Mouse (Mus musculus) midbrain, embryonic 16.5 days (tissue): ENCODE measurements around the gene Elfn1. TPM values are rescaled to one million over a fixed set of nuclear protein-coding genes. Genes with fewer than 3 reads are reported as not detected.

Experiments used
- ATAC-seq: fragments of 200-750 bp; cut with Nextera tagmentation; 2 replicates; pipeline ENCODE4 v1.8.0; 2017; ENCODE audit warnings: moderate TSS enrichment
- H3K27ac ChIP-seq: fragments of 300-500 bp; sonication (generic); 2 replicates; pipeline ENCODE4 v1.5.1; 2014; ENCODE audit warnings: mild to moderate bottlenecking, low read length, mixed read lengths
- H3K27me3 ChIP-seq: fragments of 300-500 bp; sonication (generic); 2 replicates; pipeline ENCODE4 v1.6.1; 2014; ENCODE audit warnings: low read depth, low read length, mixed read lengths; ENCODE audit not compliant: control insufficient read depth, insufficient read depth
- H3K36me3 ChIP-seq: fragments of 300-500 bp; sonication (generic); 2 replicates; pipeline ENCODE4 v1.6.1; 2014; ENCODE audit warnings: mild to moderate bottlenecking, low read length, moderate library complexity, mixed read lengths; ENCODE audit not compliant: control insufficient read depth, insufficient read depth
- H3K4me1 ChIP-seq: fragments of 300-500 bp; sonication (generic); 2 replicates; pipeline ENCODE4 v1.6.1; 2014; ENCODE audit warnings: mild to moderate bottlenecking, low read length, mixed read lengths; ENCODE audit not compliant: control insufficient read depth, insufficient read depth
- H3K4me2 ChIP-seq: fragments of 300-500 bp; sonication (generic); 2 replicates; pipeline ENCODE4 v1.6.1; 2014; ENCODE audit warnings: mild to moderate bottlenecking, low read length, mixed read lengths
- H3K4me3 ChIP-seq: fragments of 300-500 bp; sonication (generic); 2 replicates; pipeline ENCODE4 v1.5.1; 2014; ENCODE audit warnings: low read depth, mild to moderate bottlenecking, low read length, moderate library complexity, mixed read lengths
- H3K9ac ChIP-seq: fragments of 300-500 bp; sonication (generic); 2 replicates; pipeline ENCODE4 v1.6.1; 2014; ENCODE audit warnings: low read depth, low read length, mixed read lengths
- H3K9me3 ChIP-seq: fragments of 300-500 bp; sonication (generic); replicated peaks from 2 replicates; pipeline ENCODE4 v1.6.1; 2014; ENCODE audit warnings: mild to moderate bottlenecking, low read length, mixed read lengths; ENCODE audit not compliant: control insufficient read depth, poor library complexity, severe bottlenecking
- WGBS: fragments of 180-500 bp; shearing (Covaris S2); extraction: QIAGEN DNeasy Blood & Tissue Kit; methylation state at CpG from one replicate; pipeline ENCODE4 v1.1.7; 2014; 5-methylcytosine and 5-hydroxymethylcytosine counted together
- polyA plus RNA-seq: library from polyadenylated mRNA; unstranded; fragments of >200 nt; fragmentation: Nextera tagmentation; extraction: Ambion mirVana; gene quantifications from 2 replicates; pipeline ENCODE4 v1.2.1, GENCODE M21; 2015

Elfn1 gene
- polyA plus RNA-seq, 1 experiment from 2014 or later, result 2.5 TPM

DNA sequence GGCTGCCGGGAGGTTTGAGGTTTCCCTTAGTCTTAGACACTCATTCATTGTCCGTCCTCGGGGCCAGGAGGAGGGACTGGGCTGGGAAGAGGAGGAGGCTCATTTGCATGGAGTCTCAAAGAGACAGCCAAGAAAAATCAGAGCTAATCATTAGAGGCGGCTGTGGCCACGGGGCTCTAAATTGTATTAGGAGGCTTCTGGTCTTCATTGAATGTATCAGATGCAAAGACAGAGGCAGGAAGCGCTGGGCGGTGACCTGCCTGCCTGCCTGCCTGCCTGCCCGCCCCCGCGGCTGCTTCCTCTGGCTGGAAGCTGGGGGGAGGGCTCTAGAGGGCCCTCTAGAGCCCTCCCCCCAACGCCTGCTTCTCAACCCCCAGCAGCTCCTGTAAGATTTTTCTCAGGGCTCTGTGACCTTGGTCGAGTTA lies 23.2 kb downstream of the Elfn1 start:
- Histone ChIP-seq H3K36me3 (no peaks in the 10 kb centered on the region), H3K27me3 (no peaks in the 10 kb centered on the region), H3K9me3 (no peaks in the 10 kb centered on the region), H3K4me3 (no peak overlapping the region), H3K27ac (no peak overlapping the region), H3K4me2 (no peak overlapping the region), H3K4me1 (peaks cover 15% of the 10 kb centered on the region), H3K9ac (no peak overlapping the region)
- no peak for ATAC-seq
- 2% methylated on average over 12 of the region's 12 CpGs for WGBS

DNA sequence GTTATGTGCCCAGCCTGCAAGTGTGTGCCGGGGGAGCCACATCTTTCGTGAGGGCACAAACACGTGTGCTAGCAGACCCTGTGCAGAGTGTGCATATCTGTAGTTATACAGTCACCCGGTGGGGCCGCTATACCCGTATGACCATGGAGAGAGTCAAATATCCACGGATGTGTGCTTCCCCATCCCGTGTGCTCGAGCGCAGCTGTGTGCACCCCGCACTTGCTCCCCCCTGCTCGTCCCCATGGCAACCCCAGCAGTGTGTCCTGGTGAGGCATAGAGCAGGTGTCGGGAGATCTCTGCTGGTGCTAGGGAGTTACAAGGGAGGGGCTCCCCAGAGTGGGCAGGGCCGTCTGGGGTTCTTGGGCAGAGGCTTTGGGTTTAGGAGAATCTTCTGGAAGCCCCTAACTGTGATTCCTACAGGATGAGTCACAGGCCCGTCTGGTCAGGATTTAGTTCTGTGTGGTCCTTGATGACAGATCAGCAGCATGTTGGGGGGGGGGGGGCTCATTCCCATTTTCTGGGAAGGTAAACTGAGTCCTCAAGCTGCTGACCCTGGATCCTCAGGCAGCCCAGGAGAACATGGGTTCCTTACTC lies 24.3 kb downstream of the Elfn1 start:
- peak; percentile 82 for ATAC-seq
- Histone ChIP-seq H3K4me1 (peaks cover 15% of the 10 kb centered on the region), H3K36me3 (no peaks in the 10 kb centered on the region), H3K9me3 (no peaks in the 10 kb centered on the region), H3K4me3 (no peak overlapping the region), H3K4me2 (peak overlapping the region; percentile 31), H3K27ac (no peak overlapping the region), H3K27me3 (no peaks in the 10 kb centered on the region), H3K9ac (0 out of 2 replicates have a peak overlapping the region, but pooled peaks have one; percentile 40)
- WGBS, result 24% methylated on average over 15 of the region's 15 CpGs

DNA sequence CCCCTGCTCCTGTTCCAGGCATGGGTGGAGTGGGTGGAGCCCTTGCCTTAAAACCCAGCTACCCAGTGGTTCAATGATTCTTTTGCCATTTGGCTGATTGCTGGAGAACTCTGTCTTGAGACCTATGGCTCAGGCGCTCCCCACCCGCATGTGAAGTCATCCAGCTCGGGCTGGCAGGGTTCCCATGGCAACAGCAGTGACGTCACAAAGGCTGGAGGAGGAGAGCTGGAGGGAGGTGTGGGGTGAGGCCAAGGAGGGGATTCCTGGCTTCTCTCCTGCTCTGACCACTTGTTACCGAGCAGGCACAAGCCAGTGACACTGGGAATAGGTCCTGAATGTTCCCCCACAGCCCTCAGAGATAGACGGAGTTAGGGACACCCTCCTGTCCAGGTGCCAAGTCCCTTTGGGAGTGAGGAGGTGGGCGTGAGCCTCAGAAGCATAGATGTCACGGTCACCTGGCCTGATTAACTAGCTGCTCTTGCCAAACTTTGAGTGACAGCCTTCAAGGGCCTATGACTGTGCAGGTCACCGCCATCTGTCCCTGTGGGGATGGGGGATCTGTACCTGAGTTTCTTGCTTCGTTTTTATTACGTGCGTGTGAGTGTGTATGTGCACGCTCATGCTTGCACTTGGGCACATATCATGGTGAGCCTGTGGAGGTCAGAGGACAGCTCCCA lies 25.0 kb downstream of the Elfn1 start:
- Histone ChIP-seq H3K4me1 (peaks cover 15% of the 10 kb centered on the region), H3K4me3 (no peak overlapping the region), H3K9ac (no peak overlapping the region), H3K27me3 (no peaks in the 10 kb centered on the region), H3K9me3 (no peaks in the 10 kb centered on the region), H3K27ac (no peak overlapping the region), H3K4me2 (peak overlapping the region; percentile 29; the same call in 1 of the 2 replicates), H3K36me3 (no peaks in the 10 kb centered on the region)
- WGBS, result 32% methylated on average over 12 of the region's 13 CpGs
- ATAC-seq, result peak; percentile 59

DNA sequence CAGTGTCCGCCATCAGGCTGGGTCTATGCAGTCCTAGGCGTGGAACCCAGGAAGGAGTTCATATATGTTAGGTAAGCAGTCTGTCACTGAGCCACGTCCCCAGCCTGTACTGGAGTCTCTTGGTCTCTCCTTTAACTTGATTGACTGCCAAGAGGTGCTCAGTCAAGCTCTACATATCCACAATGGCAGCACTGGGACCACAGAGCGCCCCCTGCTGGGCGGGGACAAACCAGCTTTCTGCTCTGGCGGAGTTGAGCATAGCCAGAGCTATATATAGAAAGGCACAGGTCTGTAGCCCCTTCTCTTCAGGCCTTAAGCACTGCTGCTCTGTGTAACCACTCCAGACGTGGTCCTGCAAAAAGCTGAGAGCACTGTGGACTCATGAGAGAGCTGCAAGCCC lies 25.7 kb downstream of the Elfn1 start:
- Histone ChIP-seq H3K36me3 (no peaks in the 10 kb centered on the region), H3K4me1 (peaks cover 15% of the 10 kb centered on the region), H3K9me3 (no peaks in the 10 kb centered on the region), H3K9ac (no peak overlapping the region), H3K4me2 (no peak overlapping the region), H3K4me3 (no peak overlapping the region), H3K27me3 (no peaks in the 10 kb centered on the region), H3K27ac (no peak overlapping the region)
- ATAC-seq, result no peak
- WGBS, result 48% methylated on average over 7 of the region's 7 CpGs

DNA sequence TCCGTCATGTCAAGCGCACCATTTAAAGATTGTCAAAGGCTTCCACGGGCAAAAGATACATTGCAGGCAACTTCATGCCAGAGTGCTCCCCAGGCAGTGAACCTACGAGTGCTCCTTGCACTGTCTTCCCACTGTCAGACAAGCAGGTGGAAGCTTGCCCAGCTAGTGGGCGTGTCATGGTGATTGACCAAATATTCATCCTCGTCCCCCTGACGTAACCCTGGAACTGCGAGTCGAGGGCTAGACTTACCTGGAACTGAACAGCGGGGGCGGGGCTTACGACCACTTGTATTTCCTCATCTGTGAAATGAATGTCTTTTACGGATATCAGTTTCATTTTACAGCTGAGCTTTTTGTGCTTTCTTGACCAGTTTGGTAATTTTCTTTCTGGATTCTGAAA lies 28.7 kb downstream of the Elfn1 start:
- WGBS, result 87% methylated on average over 13 of the region's 13 CpGs
- ATAC-seq, result no peak
- no peak overlapping the region for H3K9ac ChIP-seq
- no peaks in the 10 kb centered on the region for H3K9me3 ChIP-seq
- no peak overlapping the region for H3K27ac ChIP-seq
- H3K4me2 ChIP-seq, result no peak overlapping the region
- H3K4me3 ChIP-seq, result no peak overlapping the region
- no peaks in the 10 kb centered on the region for H3K36me3 ChIP-seq
- H3K27me3 ChIP-seq, result no peaks in the 10 kb centered on the region
- peaks cover 15% of the 10 kb centered on the region for H3K4me1 ChIP-seq

DNA sequence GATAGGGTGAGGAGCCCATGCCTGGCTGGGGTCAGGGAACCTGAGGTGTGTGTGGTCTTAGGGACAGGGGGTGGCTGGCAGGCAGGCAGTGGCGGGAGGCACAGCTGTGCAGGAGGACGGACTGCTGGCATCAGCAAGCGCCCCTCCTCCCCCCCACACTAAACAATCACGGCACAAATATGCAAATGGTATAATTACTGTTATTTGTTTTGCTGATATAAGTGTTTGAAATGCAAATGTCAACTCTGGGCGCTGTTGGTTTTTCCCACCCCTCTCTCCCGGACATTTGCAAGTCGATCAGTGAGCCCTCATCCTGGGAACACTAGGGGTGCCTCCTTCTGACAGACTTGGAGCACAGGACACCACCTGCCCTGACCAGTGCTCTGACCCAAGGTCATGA lies 37.0 kb downstream of the Elfn1 start:
- Histone ChIP-seq H3K4me3 (no peak overlapping the region), H3K4me1 (peaks cover 5% of the 10 kb centered on the region), H3K9ac (no peak overlapping the region), H3K27ac (no peak overlapping the region), H3K27me3 (no peaks in the 10 kb centered on the region), H3K4me2 (no peak overlapping the region), H3K9me3 (no peaks in the 10 kb centered on the region), H3K36me3 (no peaks in the 10 kb centered on the region)
- WGBS, result 38% methylated on average over 6 of the region's 7 CpGs
- ATAC-seq, result 0 out of 2 replicates have a peak, but pooled peaks have one; percentile 39

DNA sequence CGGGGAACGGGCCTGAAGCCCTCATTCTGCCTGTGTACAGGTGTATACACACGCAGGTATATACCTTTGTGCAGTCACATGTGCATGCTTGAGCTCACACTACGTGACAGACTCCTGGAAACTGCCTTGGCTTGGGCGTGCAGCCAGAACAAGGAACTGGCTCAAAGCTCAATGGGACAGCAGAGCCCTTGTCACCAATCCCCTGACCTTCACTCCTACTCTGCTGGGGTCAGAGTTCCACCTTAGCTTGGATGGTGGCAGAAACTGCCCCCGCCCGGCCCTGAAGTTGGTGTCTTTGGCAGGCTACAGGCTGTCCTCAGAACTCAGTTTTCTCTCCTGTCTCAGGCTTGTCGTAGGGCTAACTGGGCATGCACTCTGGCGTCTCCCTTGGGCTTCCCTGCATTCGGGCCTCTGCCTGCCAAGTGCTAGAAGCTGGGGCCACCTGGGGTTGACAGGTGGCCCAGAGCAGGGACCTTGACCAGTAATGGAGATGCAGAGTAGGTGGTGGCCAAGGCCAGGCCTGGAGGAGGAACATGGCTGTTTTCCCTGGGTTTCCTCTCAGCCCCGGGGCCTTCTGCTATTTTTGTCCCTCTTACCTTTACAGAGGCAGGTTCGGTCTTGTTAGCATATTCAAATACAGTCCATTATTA lies 38.1 kb downstream of the Elfn1 start:
- ATAC-seq, result no peak
- Histone ChIP-seq H3K9me3 (no peaks in the 10 kb centered on the region), H3K36me3 (no peaks in the 10 kb centered on the region), H3K4me3 (no peak overlapping the region), H3K9ac (0 out of 2 replicates have a peak overlapping the region, but pooled peaks have one; percentile 14), H3K4me1 (peaks cover 12% of the 10 kb centered on the region), H3K4me2 (no peak overlapping the region), H3K27ac (no peak overlapping the region), H3K27me3 (no peaks in the 10 kb centered on the region)
- WGBS, result 72% methylated on average over 12 of the region's 12 CpGs

DNA sequence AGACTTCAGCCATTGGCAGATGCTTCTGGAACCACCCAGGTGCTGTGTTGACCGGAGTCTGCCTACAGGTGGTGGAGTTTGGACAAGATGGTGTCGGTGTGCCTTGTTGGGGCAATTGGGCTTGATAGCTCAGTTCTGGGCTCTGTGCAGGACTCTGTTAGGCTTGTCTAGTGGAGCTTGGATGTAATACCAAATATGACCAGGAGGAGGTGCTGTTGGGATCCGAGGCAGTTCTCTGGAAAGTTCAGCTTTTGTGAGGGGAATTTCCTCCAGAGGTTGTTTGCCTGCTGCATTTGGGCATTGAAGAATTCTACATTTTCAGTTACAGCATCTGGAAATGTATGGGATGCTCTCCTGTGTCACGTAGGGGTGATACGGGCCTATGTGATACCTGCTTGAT lies 39.7 kb downstream of the Elfn1 start:
- no peaks in the 10 kb centered on the region for H3K27me3 ChIP-seq
- H3K9me3 ChIP-seq, result no peaks in the 10 kb centered on the region
- peaks cover 12% of the 10 kb centered on the region for H3K4me1 ChIP-seq
- H3K27ac ChIP-seq, result no peak overlapping the region
- H3K9ac ChIP-seq, result no peak overlapping the region
- WGBS, result 94% methylated on average over 5 of the region's 5 CpGs
- H3K4me3 ChIP-seq, result no peak overlapping the region
- no peak overlapping the region for H3K4me2 ChIP-seq
- H3K36me3 ChIP-seq, result no peaks in the 10 kb centered on the region
- no peak for ATAC-seq

DNA sequence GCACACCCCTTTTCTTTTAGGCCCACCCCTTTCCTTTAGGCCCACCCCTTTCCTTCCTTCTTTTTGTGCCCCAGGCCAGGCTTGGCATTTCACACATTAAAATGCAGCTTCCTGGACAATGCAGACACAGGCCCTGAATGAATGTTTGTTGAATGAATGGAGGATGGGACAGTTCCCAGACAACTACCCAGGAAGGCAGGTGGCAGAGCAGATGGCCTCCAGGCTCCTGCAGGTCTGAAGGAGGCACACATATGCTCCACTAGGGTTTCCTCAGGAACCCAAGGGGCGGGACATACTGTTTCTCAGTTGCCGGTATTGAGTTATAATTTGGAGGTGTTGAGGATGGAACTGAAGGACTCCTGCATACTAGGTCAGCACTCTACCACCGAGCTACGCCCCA lies 40.8 kb downstream of the Elfn1 start:
- Histone ChIP-seq H3K4me1 (peaks cover 12% of the 10 kb centered on the region), H3K4me2 (no peak overlapping the region), H3K9ac (no peak overlapping the region), H3K27me3 (no peaks in the 10 kb centered on the region), H3K4me3 (no peak overlapping the region), H3K36me3 (no peaks in the 10 kb centered on the region), H3K9me3 (no peaks in the 10 kb centered on the region), H3K27ac (no peak overlapping the region)
- ATAC-seq, result no peak
- 71% methylated on average over 4 of the region's 4 CpGs for WGBS
